Mouse (Mus musculus) stomach, postnatal 0 days (tissue): ENCODE measurements around the gene Noc4l. TPM values are rescaled to one million over a fixed set of nuclear protein-coding genes. Genes with fewer than 3 reads are reported as not detected.

ENCODE experiments used
- ATAC-seq: fragments of 200-750 bp; cut with Nextera tagmentation; 2 replicates; pipeline ENCODE4 v1.8.0; 2017; ENCODE audit not compliant: low FRiP score, low TSS enrichment
- DNase-seq: peaks from one replicate; pipeline ENCODE4 v3.0.0-alpha.2; 2016; ENCODE audit warnings: low spot score
- H3K27ac ChIP-seq: fragments of 300-500 bp; sonication (generic); replicated peaks from 2 replicates; pipeline ENCODE4 v1.5.1; 2014; ENCODE audit warnings: mild to moderate bottlenecking, control low read depth
- H3K27me3 ChIP-seq: fragments of 300-500 bp; sonication (generic); 2 replicates; pipeline ENCODE4 v1.6.1; 2014; ENCODE audit warnings: low read length; ENCODE audit not compliant: control insufficient read depth, insufficient read depth
- H3K36me3 ChIP-seq: fragments of 300-500 bp; sonication (generic); 2 replicates; pipeline ENCODE4 v1.6.1; 2014; ENCODE audit warnings: low read length, mixed read lengths; ENCODE audit not compliant: control insufficient read depth, insufficient read depth
- H3K4me1 ChIP-seq: fragments of 300-500 bp; sonication (generic); replicated peaks from 2 replicates; pipeline ENCODE4 v1.6.1; 2014; ENCODE audit warnings: antibody characterized with exemption; ENCODE audit not compliant: control insufficient read depth, insufficient read depth
- H3K4me2 ChIP-seq: fragments of 300-500 bp; sonication (generic); replicated peaks from 2 replicates; pipeline ENCODE4 v1.6.1; 2014; ENCODE audit warnings: low read depth, mild to moderate bottlenecking, control low read depth, moderate library complexity
- H3K4me3 ChIP-seq: fragments of 300-500 bp; sonication (generic); 2 replicates; pipeline ENCODE4 v1.5.1; 2014; ENCODE audit warnings: low read depth, low read length, control low read depth
- H3K9ac ChIP-seq: fragments of 300-500 bp; sonication (generic); 2 replicates; pipeline ENCODE4 v1.6.1; 2014; ENCODE audit warnings: mild to moderate bottlenecking, low read length, control low read depth, mixed read lengths
- H3K9me3 ChIP-seq: fragments of 300-500 bp; sonication (generic); 2 replicates; pipeline ENCODE4 v1.6.1; 2016; ENCODE audit warnings: low read length; ENCODE audit not compliant: control insufficient read depth
- CTCF ChIP-seq: IDR thresholded peaks from 2 replicates; pipeline ENCODE4 v1.5.1; 2016; ENCODE audit warnings: antibody characterized with exemption, low read depth, mild to moderate bottlenecking, moderate library complexity
- EP300 ChIP-seq: optimal IDR thresholded peaks from 2 replicates; pipeline ENCODE3; 2016; ENCODE audit warnings: antibody characterized with exemption
- WGBS: fragments of 180-500 bp; shearing (Covaris S2); extraction: QIAGEN DNeasy Blood & Tissue Kit; methylation state at CpG from one replicate; pipeline ENCODE4 v1.1.7; 2014; 5-methylcytosine and 5-hydroxymethylcytosine counted together
- microRNA-seq: library from miRNA; unstranded; fragments of <30 nt; microRNA quantifications from one replicate; pipeline ENCODE4, GENCODE M21; 2016
- polyA plus RNA-seq: library from polyadenylated mRNA; unstranded; fragments of >200 nt; fragmentation: Nextera tagmentation; extraction: Ambion mirVana; gene quantifications from 2 replicates; pipeline ENCODE4 v1.2.1, GENCODE M21; 2015

Noc4l gene
- polyA plus RNA-seq, 1 experiment from 2014 or later: 24.1 TPM

DNA sequence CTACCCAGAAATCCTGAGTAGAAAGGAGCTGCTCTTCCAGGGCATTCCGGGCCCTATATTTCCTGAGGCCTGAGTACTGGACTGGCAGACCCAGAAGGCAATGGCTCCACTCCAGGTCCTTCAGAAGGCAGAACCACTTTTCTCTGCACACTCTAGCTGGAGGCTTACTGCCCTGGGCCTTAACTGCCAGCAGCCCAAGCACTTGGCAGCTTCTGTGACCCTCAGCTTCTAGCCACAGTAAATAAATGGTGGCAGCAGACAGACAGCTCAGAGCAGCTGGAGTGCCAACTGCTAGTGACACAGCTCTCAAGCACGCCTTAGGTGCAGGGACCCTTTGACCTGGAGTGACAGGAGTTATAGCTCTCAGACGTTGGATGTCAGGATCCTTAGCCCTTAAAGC, 45.5 kb downstream of the Noc4l start:
- ATAC-seq (no peak), DNase-seq (no peak)
- 60% methylated on average over 3 of the region's 3 CpGs for WGBS
- H3K4me3 ChIP-seq: no peak overlapping the region
- no peak overlapping the region for H3K4me2 ChIP-seq
- H3K36me3 ChIP-seq: no peaks in the 10 kb centered on the region
- no peak overlapping the region for H3K27ac ChIP-seq
- no peaks in the 10 kb centered on the region for H3K27me3 ChIP-seq
- no peak for TF ChIP-seq CTCF
- no peak for TF ChIP-seq EP300
- no peaks in the 10 kb centered on the region for H3K4me1 ChIP-seq
- H3K9ac ChIP-seq: no peak overlapping the region
- no peaks in the 10 kb centered on the region for H3K9me3 ChIP-seq

DNA sequence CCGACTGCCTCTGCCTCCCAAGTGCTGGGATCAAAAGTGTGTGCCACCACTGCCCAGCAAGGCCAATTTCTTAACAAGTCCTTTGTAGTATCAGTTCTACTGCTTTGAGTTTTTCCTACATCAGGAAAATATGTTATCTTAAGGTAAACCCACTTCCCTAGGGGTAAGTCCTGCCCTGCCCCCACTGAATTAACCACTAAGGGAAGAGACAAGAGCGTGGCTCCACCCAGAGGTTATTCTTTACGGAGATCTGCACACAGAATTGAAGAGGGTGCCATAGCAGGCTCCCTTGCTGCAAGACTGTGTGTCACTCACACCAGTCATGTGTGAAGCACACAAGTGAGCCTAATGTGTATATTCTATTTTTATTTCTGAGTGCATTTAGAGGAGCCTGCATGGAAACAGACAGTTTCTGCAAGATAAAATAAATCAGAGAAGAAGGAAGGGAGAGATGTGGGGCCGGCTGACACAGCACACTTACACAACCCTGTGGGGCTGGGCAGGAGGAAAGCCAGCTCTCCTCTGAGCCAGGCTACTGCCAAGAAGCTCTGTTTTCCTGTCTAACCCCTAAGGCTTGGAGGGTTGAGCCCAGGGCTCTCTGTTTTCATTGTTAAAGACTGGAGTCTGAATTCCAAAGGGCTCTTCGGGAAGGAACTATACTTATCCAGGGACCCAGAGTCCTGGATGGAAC, 47.5 kb downstream of the Noc4l start:
- ATAC-seq (no peak), DNase-seq (no peak)
- no peaks in the 10 kb centered on the region for H3K4me1 ChIP-seq
- H3K9me3 ChIP-seq: no peaks in the 10 kb centered on the region
- H3K27ac ChIP-seq: no peak overlapping the region
- 57% methylated on average over 5 of the region's 5 CpGs for WGBS
- no peaks in the 10 kb centered on the region for H3K36me3 ChIP-seq
- no peak overlapping the region for H3K9ac ChIP-seq
- no peaks in the 10 kb centered on the region for H3K27me3 ChIP-seq
- no peak overlapping the region for H3K4me3 ChIP-seq
- no peak overlapping the region for H3K4me2 ChIP-seq
- no peak for TF ChIP-seq EP300

DNA sequence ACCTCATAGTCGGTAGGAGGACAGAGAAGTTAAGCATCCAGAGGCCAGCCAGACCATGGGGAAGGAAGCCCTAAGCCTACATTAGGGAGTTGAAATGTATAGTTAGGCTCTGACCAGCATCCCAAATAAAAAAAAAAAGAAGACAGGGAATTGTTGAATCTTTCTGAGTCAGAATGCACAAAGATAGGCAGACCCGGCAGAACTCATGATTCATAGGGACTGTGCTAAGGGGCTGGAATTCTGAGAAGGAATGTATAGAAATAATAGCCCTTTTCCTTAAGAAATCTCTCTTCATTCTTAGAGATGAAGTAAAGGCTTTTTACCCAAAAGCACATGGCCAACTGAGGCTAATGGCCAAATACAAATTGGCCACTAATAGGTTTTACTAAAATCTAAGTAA, 48.9 kb downstream of the Noc4l start:
- DNase-seq: no peak
- Histone ChIP-seq H3K4me2 (no peak overlapping the region), H3K9me3 (no peaks in the 10 kb centered on the region), H3K4me1 (no peaks in the 10 kb centered on the region), H3K27ac (no peak overlapping the region), H3K4me3 (no peak overlapping the region), H3K36me3 (no peaks in the 10 kb centered on the region), H3K27me3 (no peaks in the 10 kb centered on the region), H3K9ac (no peak overlapping the region)
- ATAC-seq: no peak
- WGBS: 78% methylated on average over 2 of the region's 2 CpGs
- TF ChIP-seq CTCF (no peak), EP300 (no peak)

DNA sequence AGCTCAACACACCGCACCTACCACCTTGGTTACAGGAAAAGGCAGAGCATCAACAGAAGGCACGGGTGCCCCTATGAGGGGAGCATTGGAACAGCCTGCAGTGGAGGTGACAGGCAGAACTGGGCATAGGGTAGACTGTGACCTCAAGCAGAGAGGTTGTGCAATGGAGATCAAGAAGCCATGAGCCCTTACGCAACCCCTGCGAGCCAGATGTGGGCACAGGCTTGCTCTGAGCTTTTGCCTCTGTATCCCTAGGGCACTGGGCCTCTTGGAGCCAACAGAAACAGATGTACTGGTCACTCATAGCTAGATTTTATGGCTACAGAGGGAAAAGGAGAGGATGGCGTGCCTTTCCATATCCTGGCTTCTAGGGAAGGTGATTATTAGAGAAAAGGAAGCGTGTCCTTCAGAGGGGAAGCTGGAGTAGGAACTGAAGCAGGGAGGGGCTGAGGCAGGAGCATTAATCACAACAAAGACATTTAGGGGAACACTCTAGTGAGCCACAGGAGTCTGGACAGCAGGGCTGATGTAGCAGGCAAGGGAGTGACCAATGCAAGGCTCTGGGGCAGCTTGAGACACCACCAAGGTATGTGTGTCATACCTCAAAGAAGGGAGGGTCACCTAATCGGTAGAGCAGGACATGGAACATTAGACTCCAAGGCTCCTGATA, 50.1 kb downstream of the Noc4l start:
- TF ChIP-seq CTCF (no peak), EP300 (no peak)
- Histone ChIP-seq H3K27ac (no peak overlapping the region), H3K9ac (no peak overlapping the region), H3K9me3 (no peaks in the 10 kb centered on the region), H3K4me1 (no peaks in the 10 kb centered on the region), H3K36me3 (no peaks in the 10 kb centered on the region), H3K4me3 (no peak overlapping the region), H3K27me3 (no peaks in the 10 kb centered on the region), H3K4me2 (no peak overlapping the region)
- WGBS: 77% methylated on average over 7 of the region's 7 CpGs
- DNase-seq (no peak), ATAC-seq (no peak)

Small RNA genes within 50 kb of the gene (microRNA-seq; reads per million reads assigned to microRNA genes)
- gene Mir7026: not detected

Other genes starting within 250 kb of the Noc4l start
- 6.2 and 6.4 TPM in 2 replicates for gene Fbrsl1, start 204.9 kb downstream of the Noc4l start, polyA plus RNA-seq
- 0.18 and 0.29 TPM in 2 replicates for gene Galnt9, start 109.1 kb downstream of the Noc4l start, polyA plus RNA-seq
- 7.7 and 10.0 TPM in 2 replicates for gene Ddx51, start within 50 bp of the Noc4l start, polyA plus RNA-seq
- gene Ep400, start 117.3 kb upstream of the Noc4l start, polyA plus RNA-seq: 11.4 and 12.2 TPM in 2 replicates
- 24.3 and 24.4 TPM in 2 replicates for gene Pus1, start 127.2 kb upstream of the Noc4l start, polyA plus RNA-seq
- gene Ulk1, start 156.7 kb upstream of the Noc4l start, polyA plus RNA-seq: 6.5 and 7.1 TPM in 2 replicates
- gene Hscb, start 186.4 kb upstream of the Noc4l start, polyA plus RNA-seq: 21.6 and 23.2 TPM in 2 replicates
- 10.6 and 10.9 TPM in 2 replicates for gene Chek2, start 186.6 kb upstream of the Noc4l start, polyA plus RNA-seq
- 3.5 and 3.6 TPM in 2 replicates for gene Ttc28, start 226.4 kb upstream of the Noc4l start, polyA plus RNA-seq